Mouse (Mus musculus): Measurements from ENCODE around the gene Prss32.

DNA sequence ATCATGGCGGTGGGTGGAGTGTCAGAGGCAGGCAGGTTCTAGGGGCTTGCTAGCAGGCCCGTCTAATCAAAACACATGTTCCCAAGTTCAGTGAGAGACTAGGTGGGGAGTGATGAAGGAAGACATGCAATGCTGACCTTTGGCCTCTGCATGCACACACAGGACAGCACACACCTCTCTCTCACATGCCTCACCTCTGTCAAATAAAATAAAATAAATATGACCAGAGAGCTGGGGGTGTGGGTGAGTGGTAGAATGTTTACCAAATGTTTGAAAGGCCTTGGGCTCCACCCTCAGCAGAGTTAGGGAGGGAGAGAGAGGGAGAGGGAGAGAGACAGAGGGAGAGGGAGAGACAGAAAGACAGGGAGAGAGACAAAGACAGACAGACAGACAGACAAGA lies 14.3 kb downstream of the Prss32 start:
- no peak for TF ChIP-seq CTCF (IDR thresholded peaks at IDR 0.05; ENCODE audit: extremely low read depth, insufficient read length, insufficient replicate concordance, low read depth, low read length)
- no peak for TF ChIP-seq POLR2A (IDR thresholded peaks at IDR 0.05; ENCODE audit: low read depth, low read length)
